Mouse (Mus musculus) layer of hippocampus, adult 2 months (tissue): ENCODE measurements at regions not wholly inside any gene's neighbourhood (a gene's known extent, or its start where the extent isn't known, plus 50 kb on each side); places are given as distances from the start of the nearest gene placed in this dataset.

Experiments used
- DNase-seq, 2 experiments: peaks; one replicate each; pipeline ENCODE4 v3.0.0; 2022; ENCODE audit warnings: low spot score in 2 of 2
- H3K27ac ChIP-seq: fragments of 200-600 bp; 2 replicates; pipeline ENCODE4 v1.8.1; 2022
- H3K4me3 ChIP-seq: fragments of 200-600 bp; 2 replicates; pipeline ENCODE4 v1.8.1; 2022; ENCODE audit warnings: mild to moderate bottlenecking
- CTCF ChIP-seq: fragments of 200-600 bp; conservative IDR thresholded peaks from 2 replicates; pipeline ENCODE4 v1.8.1; 2022; ENCODE audit warnings: antibody characterized with exemption, mild to moderate bottlenecking, moderate library complexity

GRCm38 (mm10) chr17:48817551-48817950, 114.6 kb upstream of the Lrfn2 start:
- H3K4me3 ChIP-seq = no peak overlapping the region
- DNase-seq = no peak
- H3K27ac ChIP-seq = no peak overlapping the region
- no peak for TF ChIP-seq CTCF

- no peak overlapping the region for H3K4me3 ChIP-seq
- no peak for DNase-seq
- no peak for TF ChIP-seq CTCF
- no peak overlapping the region for H3K27ac ChIP-seq
Measured at GRCm38 (mm10) chr17:48819703-48820102, 112.5 kb upstream of the Lrfn2 start.

GRCm38 (mm10) chr17:48822101-48822876, 109.9 kb upstream of the Lrfn2 start:
- Histone ChIP-seq H3K4me3 (no peak overlapping the region), H3K27ac (no peak overlapping the region)
- TF ChIP-seq CTCF = peak; percentile 35
- DNase-seq = no peak

GRCm38 (mm10) chr17:48823921-48824320, 108.3 kb upstream of the Lrfn2 start:
- DNase-seq = no peak
- TF ChIP-seq CTCF = no peak
- no peak overlapping the region for H3K4me3 ChIP-seq
- no peak overlapping the region for H3K27ac ChIP-seq

GRCm38 (mm10) chr17:48825212-48825913, 106.8 kb upstream of the Lrfn2 start:
- Histone ChIP-seq H3K27ac (peak overlapping the region; percentile 73; the same call in 1 of the 2 replicates), H3K4me3 (no peak overlapping the region)
- TF ChIP-seq CTCF = peak; percentile 20; the same call in 1 of the 2 replicates
- DNase-seq = peak in 1 of 2 experiments; percentile 26

- no peak overlapping the region for H3K27ac ChIP-seq
- H3K4me3 ChIP-seq = no peak overlapping the region
- no peak for TF ChIP-seq CTCF
- no peak for DNase-seq
Measured at GRCm38 (mm10) chr17:48838297-48838979, 93.7 kb upstream of the Lrfn2 start.

GRCm38 (mm10) chr17:48847890-48848289, 84.3 kb upstream of the Lrfn2 start:
- H3K27ac ChIP-seq = no peak overlapping the region
- DNase-seq = no peak
- TF ChIP-seq CTCF = no peak
- no peak overlapping the region for H3K4me3 ChIP-seq

GRCm38 (mm10) chr17:48850910-48851309, 81.3 kb upstream of the Lrfn2 start:
- Histone ChIP-seq H3K4me3 (no peak overlapping the region), H3K27ac (no peak overlapping the region)
- DNase-seq = no peak
- TF ChIP-seq CTCF = no peak

GRCm38 (mm10) chr17:48858891-48859290, 73.3 kb upstream of the Lrfn2 start:
- DNase-seq = no peak
- TF ChIP-seq CTCF = no peak
- no peak overlapping the region for H3K4me3 ChIP-seq
- no peak overlapping the region for H3K27ac ChIP-seq

- no peak for DNase-seq
- H3K27ac ChIP-seq = no peak overlapping the region
- TF ChIP-seq CTCF = no peak
- no peak overlapping the region for H3K4me3 ChIP-seq
Measured at GRCm38 (mm10) chr17:48870443-48870842, 61.7 kb upstream of the Lrfn2 start.

- peak in 1 of 2 experiments; percentile 11 for DNase-seq
- Histone ChIP-seq H3K4me3 (no peak overlapping the region), H3K27ac (no peak overlapping the region)
- no peak for TF ChIP-seq CTCF
Measured at GRCm38 (mm10) chr17:48877505-48877904, 54.7 kb upstream of the Lrfn2 start.

GRCm38 (mm10) chr17:48880590-48880989, 51.6 kb upstream of the Lrfn2 start:
- no peak overlapping the region for H3K27ac ChIP-seq
- peak; percentile 32 for TF ChIP-seq CTCF
- H3K4me3 ChIP-seq = no peak overlapping the region

GRCm38 (mm10) chr17:48881946-48882345, 50.2 kb upstream of the Lrfn2 start:
- DNase-seq = no peak
- H3K4me3 ChIP-seq = no peak overlapping the region
- TF ChIP-seq CTCF = no peak
- H3K27ac ChIP-seq = no peak overlapping the region

More at GRCm38 (mm10) chr17:48880590-48880989, 51.6 kb upstream of the Lrfn2 start:
- no peak for DNase-seq
